Mouse (Mus musculus) gastrocnemius, postnatal 36 days (tissue): ENCODE measurements around the gene Lrtm2. TPM values are rescaled to one million over a fixed set of nuclear protein-coding genes. Genes with fewer than 3 reads are reported as not detected.

Experiments used
- DNase-seq, 2 experiments: peaks; one replicate each; pipeline ENCODE4 v3.0.0; 2022
- intact Hi-C: fragments of 180-260 bp; cut with DNase I; formaldehyde crosslinking; loops from one replicate; pipeline ENCODE4 v1.15.1; 2025
- total RNA-seq, 2 experiments: library from RNA; stranded (reverse); gene quantifications; 2 replicates each; pipeline ENCODE4 v1.2.3; 2021

The Lrtm2 gene
- total RNA-seq, 2 experiments from 2014 or later = 0.31 to 0.47 TPM

DNA sequence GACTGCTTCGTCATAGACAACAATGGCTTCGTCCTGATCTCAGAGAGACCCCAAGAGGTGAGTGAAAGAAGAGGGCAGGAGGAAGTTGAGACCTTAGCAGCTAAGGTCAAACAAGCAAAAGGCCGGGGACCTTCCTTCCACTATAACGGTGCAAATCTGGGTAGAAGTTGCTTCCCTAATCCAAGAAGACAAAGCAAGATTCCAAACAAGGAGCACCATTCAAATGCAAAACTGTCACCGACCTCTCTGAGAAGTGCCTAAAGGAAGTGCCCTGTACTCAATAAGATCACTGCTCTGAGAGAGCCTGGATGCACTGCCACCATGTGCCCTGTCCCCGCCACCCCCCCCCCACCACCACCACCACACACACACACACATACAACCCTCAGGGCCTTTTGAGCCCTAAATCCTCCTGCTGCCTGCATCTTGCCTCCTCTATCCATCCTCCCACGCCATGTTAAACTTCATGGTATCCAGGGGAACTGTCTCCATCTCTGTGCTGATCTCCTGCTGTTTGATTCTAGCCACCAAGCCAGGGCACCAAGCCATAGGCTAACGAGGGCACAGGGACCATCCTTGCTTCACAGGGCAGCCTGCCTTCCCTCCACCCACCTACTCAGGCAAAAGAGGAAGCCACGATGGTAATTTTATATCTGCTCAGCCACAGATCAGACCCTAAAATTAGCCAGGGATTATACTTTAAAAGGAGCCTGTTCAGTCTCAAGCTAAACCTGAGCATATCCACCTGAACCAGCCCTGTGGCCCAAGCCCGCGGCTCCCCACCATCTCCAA lies 7.8 kb upstream of the Lrtm2 start:
- intact Hi-C loops = no loop called here
- no peak for DNase-seq

DNA sequence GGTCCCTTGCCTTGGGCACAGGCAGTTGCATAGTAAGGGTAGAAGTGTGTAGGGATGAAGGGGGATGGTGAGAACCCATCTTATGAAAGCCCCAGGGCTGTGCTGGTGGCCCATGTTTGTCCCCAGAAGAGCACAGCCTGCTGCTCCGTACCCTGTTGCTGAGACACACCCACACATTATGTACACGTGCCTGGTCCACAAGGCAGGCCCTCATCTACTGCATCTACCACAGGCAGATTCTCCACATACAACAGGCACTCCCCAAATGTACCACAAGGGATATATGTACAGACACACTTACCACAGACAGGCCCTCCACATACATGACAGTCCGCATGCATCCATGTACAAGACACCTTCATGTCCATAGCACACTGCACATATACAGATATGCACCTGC lies 6.7 kb upstream of the Lrtm2 start:
- no peak for DNase-seq
- intact Hi-C loops = no loop called here

DNA sequence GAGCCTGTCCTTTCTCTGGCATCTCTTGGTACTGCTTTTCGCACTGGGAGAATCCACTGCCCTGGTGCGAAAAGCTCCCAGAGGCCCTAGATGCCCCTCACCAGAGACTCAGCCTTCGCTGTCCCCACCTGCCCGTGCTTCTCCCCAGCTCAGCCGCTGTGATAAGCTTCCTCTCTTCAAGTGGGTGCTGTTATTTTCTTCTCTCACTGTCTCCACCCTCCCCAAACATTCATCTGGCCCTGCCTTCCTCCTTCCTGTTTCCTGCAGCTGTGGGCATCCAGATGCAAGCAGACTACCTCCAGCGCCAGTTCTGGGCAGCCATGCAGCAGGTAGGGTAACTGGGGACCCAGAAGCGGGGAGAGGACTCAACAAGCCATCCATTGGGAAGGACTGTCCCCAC lies 5.6 kb upstream of the Lrtm2 start:
- intact Hi-C loops = no loop called here
- DNase-seq = no peak

DNA sequence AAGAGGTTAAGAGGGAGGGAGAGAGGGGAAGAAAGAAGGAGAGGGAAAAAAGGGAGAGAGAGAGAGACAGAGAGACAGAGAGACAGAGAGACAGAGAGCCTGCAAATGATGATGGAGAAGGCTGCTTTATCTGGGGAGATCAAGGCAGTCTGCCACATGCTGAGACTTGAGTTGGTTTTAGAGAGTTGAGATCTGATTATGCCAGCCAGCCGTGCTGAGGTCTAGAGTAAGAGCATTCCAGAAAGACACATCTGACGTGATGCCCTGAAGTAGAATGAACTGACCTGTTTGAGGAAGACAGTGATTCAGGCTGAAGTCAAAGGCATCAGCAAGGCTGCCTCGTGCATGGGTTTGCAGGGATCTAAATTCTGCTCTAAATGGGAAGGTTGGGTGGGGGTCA lies 3.3 kb upstream of the Lrtm2 start:
- intact Hi-C loops = no loop called here
- DNase-seq = no peak

DNA sequence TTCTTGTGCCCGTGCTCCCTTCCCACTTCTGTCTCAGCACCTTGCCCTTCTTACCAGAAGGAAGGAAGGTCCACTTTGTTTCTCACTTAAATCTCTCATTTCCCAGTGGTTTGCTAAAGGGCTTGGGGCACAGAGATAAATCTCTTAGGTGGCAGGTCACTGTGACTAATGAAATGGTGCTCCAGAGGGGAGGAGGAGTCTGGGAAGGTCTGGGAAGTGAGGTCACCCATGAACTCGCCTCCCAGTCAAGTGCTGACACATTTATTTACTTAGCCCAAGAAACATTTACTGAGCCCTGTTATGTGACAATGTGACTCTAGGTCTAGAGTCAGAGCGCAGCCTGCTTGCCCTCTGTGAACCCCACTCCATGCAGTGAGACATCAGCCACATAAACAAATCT lies 2.6 kb upstream of the Lrtm2 start:
- DNase-seq = no peak
- intact Hi-C loops = no loop called here

DNA sequence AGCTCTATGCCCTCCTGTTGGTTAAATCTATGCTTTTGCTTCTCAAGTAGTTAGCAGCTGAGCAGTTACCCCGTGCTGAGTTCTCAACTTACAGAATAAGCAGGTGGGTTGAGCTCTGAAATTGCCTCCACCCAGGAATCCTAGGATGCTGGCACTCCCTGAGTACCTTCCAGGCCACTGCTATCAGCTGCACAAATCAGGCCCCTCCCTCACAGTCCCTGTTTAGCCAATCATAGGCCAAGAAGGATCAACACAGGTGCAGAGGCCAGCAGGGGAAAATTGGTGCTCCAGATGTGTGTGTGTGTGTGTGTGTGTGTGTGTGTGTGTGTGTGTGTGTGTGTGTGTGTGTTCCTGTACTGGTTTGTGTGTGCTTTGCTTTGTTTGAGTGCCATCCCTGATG lies 1.5 kb upstream of the Lrtm2 start:
- intact Hi-C loops = no loop called here
- no peak for DNase-seq

DNA sequence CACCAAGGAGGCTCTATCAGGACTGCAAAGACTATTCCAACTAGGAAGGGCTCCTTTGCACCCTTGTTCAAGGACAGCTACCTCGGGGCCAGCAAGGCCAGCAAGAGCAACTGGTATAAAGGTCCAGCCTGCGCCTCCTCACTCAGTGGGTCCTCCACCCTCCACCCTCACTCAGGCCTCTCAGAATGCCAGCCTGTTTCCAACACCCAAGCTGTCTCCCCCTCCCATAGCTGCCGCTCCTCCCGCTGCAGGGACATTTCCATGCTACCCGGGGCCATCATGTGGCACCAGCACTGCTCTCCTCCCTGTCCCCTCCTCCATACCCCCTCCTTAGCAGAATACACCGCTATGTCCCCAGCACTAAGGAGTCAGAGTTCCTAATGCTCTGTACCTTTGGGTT lies 630 bp downstream of the Lrtm2 start:
- intact Hi-C loops = no loop called here
- no peak for DNase-seq

DNA sequence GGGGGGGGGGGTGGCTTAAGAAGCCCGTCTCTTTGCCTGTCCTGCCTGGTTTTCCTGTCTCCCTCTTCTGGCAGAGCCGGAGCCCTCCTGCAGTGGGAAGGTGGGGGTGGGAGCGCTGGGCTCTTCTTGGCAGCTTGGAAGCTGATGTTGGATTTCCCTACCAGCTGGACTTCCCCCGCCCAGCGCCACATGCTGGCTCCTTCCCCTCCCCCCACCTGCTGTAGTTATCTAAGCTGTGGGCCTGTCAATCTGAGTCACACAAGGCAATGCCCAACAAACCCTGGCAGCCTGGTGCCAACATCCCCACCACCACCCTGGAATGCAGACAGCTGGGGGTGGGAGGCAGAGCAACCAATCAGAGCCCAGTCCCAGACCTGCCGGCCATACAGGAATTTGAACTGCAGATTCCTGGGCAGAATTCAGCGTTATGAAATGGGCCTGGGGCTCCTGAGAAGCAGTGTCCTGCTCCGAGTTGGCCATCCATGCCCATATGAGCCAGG lies 1.3 kb downstream of the Lrtm2 start:
- no peak for DNase-seq
- intact Hi-C loops = no loop called here

DNA sequence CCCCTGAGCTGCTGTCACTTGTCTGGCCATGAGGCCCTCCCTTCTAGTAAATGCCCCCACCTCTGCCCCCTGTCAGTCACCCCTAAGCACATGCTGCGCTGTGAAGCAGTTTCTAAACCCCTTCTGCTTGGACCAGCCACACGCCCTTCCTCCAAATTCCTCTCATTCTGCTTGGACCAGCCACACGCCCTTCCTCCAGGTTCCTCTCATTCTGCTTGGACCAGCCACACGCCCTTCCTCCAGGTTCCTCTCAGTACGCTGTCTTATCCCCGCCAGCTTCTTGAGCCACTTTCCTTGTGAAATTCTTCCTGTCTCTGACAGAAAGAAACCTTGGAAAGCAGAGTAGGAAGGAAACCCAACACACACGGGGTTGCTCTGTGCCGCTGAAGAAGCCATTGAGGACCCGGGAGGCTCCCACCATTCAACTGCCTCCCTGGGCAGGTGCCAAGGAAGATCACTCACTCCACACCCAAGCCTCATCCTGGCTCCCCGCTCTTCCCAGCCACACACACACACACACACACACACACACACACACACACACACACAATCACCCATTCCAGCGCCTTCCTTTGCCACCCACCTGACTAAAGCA lies 1.9 kb downstream of the Lrtm2 start:
- intact Hi-C loops = no loop called here
- DNase-seq = no peak

DNA sequence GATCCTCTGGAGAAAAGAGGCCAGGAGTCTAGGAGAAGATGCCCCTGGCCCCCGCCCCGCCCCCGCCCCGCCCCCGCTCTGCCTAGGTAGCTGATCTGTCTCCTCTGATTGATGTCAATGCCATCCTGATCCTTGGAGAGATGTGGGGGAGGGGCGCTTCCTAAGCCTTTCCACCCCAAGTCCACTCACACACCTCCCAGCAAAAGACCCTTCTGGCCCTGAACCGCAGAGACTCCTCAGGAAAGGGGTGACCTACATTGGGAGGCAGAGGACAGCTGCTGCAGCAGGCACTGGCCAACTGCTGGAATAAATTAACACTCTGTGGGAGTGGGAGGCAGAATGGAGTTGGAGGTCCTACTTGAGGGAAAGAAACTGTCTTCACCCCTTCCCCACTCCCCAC lies 4.0 kb downstream of the Lrtm2 start:
- no peak for DNase-seq
- intact Hi-C loops = no loop called here

DNA sequence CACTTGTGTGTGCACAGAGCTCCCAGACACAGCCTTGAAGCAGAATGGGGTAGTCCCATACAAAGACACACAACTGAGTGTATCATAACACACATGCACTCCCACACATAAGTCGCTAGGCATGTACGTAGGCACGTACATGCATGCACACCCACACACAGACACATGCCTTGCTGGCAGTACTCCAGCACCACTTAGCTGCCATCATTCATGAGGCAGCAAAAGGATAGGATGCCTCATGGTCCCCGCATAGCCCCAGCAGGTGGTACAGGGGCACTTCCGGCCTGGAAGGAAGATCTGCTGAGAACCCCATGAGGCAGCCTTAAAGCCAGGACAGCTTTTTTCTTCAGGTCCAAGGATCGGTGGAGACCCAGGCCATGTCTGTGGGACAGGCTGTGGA lies 4.6 kb downstream of the Lrtm2 start:
- intact Hi-C loops = no loop called here
- no peak for DNase-seq

DNA sequence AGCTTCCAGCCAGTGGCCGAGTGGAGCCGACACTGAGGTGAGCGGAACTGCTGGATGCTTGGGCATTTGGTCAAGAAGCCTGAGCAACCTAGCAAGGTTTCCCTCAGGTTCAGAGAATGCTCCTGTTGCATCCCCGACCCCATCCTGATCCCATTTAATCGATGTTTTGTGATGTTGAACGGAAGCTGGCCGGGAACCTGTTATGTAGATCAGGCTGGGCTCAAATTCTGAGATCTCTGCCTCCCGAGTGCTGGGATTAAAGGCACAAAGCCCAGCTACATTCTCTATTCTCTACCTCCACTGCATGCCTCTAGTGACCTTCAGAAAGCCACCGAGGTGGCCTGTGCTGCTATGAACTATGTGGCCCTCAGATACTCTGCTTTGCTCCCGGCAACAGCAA lies 5.8 kb downstream of the Lrtm2 start:
- no peak for DNase-seq
- intact Hi-C loops = no loop called here

DNA sequence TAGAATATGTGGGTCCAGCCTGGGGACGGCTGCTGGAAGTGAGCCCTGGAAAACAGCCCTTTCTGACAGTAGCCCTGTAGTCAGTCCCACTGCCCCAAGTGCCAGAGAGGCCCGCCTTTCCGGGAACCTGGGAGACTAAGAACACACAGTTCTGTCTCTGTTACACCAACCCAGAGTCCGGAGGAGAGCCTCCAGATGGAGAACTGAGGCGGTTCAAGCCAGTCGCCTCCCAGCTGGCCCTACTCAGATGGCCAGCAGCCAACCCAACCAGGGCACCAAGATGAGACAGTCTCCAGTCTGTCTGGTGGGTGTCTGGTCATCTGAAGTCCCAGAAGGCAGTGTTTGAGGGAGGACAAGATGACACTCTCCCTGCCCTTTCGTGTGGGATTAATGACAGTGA lies 8.8 kb downstream of the Lrtm2 start:
- intact Hi-C loops = no loop called here
- no peak for DNase-seq

DNA sequence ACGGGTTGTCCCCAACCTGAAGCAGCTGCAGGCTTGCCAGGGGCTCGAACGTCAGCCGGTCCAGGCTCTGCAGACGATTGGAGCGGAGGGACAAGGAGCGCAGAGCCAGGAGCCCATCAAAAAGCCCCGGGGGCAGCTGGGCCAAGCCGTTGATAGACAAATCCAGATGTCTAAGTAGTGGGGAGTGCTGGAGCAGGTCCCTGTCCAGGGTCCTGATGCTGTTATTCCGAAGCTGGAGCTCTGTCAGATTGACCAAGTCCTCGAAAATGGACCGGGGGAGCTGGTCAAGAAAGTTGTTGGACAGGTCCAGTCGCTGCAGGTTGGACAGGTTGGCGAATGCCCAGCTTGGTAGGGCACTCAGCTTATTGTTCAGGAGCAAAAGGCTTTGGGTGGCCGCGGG lies 10.1 kb downstream of the Lrtm2 start:
- DNase-seq = no peak
- intact Hi-C loops = no loop called here

DNA sequence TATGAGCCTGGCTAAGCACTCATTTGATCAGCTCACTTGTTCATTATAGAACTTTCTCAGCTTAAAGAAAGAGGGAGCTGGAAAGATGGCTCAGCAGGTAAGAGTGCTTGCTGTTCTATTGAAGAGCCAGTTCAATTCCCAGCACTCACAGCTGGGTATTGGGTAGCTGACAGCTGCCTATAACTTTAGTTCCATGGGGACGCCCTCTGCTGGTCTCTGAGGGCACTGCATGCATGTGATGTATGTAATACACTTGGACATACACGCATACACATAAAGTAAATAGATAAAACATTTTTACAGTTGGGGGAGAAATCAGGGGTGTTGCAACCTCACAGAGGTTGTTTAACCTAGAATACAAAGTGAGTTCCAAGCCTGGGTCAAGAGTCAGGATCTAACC lies 11.2 kb downstream of the Lrtm2 start:
- no peak for DNase-seq
- intact Hi-C loops = no loop called here

DNA sequence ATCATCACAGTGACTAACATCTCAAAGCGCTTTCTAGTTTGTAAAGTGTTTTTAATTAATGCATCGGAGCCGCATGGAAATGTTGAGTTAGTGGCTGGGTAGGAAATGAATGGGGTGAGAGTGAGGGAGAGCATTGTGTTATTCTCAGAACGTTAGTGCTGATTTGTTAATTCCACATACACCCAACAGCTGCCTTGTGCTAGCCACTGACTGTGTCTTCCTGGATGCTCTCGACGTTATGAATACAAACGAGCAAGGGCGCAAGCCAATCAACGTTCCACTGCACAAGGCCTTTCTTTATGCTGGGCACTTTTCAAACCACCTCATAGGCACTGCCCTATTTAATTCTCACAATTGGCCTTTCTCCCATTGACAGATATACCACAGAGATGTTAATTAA lies 11.8 kb downstream of the Lrtm2 start:
- no peak for DNase-seq
- intact Hi-C loops = no loop called here

DNA sequence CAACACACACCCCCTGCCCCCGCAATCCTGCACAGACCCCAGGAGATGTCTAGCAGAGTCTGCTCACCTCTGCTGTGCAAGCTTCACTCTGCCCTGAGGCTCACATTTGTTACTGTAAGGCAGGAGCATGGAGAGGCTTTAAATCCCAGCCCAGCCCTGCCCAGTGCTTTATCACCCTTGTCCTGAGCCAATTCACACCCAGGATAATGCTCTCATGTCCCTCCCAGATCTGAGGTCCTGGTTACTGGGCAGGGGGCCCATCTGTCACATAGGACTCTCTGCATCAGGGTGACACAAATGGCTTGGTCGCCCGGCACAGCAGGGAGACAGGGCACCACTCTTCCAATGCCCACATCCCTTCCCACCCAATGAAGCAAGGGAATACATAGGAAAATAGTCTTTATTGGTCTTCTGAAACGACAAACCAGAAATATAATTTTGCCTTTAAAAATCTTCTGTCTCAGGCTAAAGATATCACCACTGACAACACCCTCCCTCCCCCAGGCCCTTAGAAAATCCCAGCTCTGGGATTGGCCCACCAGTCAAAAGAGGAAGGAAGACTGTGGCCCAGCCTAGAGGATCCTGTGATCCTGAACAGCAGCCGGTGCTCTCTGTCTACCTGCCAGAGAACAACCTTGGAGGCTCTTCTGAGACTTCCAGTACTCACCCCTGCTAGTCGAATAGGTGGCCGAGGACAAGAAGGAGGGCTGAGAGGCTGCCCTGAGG lies 15.7 kb downstream of the Lrtm2 start:
- no peak for DNase-seq
- intact Hi-C loops = no loop called here

DNA sequence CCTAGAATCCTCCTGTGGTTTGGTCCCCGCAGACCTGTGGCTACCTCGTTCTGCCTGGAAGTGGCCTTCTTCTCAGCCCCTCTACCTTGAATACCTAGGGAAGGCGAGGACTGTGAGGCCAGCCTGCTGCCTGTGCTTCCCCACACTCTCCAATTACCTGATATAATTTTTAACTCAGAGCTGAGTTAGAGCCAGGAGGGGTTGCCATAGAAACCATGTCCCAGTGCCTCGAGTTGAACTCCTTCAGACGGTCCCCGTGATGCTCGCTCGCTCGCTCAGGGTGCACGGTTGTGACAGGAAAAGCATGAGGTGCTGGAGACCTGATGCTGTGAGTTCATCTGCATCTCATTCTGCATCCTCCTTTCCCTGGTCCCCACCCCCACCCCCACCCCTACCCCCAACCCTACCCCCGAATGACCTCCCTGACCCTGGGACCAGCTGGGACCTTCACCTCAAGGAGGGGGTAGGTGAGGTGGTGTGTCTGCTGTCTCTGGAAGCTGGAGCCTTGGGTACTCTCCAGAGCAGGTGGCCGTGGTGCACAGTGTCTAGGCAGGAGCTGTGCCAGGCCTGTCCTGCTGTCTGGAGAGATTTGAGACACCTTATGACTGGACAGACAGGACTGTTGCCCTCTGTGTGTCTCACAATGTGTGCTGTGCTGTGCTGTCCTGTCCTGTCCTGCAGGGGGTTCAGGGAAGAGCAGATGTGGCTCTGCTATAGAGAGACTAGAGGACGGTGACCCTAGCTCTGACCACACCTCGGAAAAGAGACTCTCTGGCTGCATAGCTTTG lies 16.8 kb downstream of the Lrtm2 start:
- no peak for DNase-seq
- intact Hi-C loops = no loop called here

DNA sequence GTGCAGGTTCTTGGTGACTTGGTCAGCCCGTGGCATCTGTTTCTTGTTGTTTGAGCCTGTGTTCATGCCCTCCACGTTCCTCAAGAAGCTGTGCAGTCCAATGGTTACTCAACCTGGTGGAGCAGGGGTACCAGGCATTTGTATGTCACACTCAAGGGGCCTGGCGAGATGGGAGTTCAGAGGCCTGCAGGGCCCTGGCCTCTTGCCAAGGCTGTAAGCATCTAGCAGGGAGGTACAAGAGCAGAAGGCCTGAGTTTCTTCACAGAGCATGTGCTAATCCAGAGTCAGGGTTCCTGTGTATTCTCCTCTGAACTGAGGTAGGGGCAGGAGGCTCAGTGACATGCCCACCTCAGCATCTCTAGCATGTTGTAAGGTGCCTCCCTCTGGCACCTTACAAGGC lies 17.5 kb downstream of the Lrtm2 start:
- intact Hi-C loops = no loop called here
- DNase-seq = no peak

DNA sequence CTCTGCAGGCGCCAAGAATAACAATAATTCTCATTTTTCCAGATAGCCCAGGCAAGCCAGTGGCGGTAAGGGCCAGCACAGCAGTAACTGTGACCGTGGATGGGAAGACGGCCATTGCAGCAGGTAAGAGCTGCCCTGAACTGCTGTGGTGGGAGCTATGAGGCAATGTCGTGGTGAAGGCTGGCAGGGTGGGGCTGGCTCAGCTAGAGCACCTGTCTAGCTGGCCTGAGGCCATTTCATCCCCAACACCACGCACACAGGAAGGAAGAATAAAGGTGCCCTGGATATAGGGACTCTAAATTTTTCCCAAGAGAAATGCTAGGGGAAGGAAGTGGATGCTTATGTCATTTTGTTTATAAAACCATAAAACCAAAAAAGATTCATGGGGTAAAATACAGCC lies 18.2 kb downstream of the Lrtm2 start:
- intact Hi-C loops = no loop called here
- DNase-seq = no peak

DNA sequence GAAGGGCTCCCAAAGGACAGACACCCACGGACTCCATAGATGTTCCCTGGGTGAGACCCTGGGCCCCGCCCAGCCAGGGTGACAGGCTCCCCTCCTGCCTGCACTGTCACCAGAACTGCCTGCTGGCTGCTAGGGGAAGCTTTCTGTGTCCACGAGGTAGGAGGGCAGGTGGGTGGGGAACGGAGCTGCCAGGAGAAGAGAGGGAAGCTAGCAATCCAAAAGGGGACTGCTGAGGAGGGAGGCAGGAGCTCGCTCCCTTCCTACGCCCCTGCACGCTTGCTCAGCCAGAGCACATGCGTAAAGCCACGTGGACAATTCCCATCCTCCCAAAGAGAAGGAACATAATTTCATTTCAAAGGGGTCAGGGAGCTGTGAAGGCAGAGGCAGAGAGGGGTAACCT lies 20.4 kb downstream of the Lrtm2 start:
- intact Hi-C loops = no loop called here

More for the DNA sequence above, 20.4 kb downstream of the Lrtm2 start:
- no peak for DNase-seq
